Mouse (Mus musculus) c-Kit-positive CD71-positive TER-119-negative erythroid progenitor cells, embryonic 14.5 days (primary cell): ENCODE data around the gene Mgat1.

Experiments
- DNase-seq: peaks from one replicate; pipeline ENCODE4 v3.0.0-alpha.2; 2013; ENCODE audit warnings: low read depth

Gene Mgat1

DNA sequence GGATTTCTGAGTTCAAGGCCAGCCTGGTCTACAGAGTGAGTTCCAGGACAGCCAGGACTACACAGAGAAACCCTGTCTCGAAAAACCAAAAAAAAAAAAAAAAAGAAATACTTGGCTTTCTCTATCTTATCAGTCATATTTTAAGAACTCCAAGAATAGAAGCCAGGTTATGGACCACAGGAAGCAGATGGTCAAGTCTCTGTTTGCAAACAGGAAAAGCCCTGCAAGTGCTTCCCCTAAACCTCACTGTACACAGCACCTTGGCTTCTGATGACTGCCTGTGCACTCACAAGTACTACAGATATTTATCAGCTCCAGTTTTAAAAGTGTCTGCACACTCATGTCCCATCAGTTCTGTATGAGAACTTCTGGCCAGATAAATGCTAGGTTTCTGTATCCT, 2.5 kb upstream of the Mgat1 start:
- DNase-seq, result no peak

DNA sequence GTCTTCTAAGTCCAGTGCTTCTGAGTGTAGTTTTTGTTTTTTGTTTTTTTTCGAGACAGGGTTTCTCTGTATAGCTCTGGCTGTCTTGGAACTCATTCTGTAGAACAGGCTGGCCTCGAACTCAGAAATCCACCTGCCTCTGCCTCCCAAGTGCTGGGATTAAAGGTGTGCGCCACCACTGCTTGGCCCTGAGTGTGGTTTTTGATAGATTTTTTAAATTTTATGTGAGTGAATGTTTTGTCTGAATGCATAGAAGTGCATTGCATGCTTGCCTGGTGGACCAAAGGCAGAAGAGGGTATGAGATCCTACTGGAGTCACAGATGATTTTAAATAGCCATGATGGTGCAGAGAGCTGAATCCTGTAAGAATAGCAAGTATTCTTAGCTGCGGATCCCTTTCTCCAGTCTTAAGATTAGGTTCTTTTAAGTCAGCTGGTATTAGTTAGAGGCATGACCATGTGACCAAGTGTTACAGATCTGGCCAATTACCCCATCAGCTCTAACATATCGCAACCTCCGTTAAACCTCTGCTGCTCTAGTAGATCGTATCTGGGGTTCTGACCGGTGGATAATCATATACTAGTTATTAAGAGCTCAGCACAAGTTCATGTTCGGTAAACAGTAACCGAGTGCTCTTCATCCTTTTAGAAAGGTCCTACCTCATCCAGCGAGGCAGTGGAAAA, 906 bp upstream of the Mgat1 start:
- DNase-seq, result no peak

DNA sequence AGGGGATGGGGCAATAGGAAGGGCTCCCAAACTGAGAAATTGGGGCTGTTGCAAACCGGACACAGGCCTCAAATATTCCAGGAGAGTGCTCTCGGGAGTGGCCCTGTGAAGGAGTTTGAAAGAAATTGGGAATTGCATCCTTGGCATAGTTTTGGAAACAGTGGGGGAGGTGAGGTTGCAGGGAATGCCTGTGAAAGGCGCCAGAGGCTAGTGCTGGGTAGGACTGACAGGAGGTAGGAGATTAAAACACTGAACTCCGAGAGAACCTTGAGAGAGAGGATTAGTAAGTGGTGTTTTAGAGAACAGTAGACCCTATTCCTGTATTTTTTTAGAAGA, 572 bp downstream of the Mgat1 start:
- DNase-seq, result no peak

GRCm38 (mm10) chr11:49245176-49245575, 1.2 kb downstream of the Mgat1 start:
- no peak for DNase-seq

DNA sequence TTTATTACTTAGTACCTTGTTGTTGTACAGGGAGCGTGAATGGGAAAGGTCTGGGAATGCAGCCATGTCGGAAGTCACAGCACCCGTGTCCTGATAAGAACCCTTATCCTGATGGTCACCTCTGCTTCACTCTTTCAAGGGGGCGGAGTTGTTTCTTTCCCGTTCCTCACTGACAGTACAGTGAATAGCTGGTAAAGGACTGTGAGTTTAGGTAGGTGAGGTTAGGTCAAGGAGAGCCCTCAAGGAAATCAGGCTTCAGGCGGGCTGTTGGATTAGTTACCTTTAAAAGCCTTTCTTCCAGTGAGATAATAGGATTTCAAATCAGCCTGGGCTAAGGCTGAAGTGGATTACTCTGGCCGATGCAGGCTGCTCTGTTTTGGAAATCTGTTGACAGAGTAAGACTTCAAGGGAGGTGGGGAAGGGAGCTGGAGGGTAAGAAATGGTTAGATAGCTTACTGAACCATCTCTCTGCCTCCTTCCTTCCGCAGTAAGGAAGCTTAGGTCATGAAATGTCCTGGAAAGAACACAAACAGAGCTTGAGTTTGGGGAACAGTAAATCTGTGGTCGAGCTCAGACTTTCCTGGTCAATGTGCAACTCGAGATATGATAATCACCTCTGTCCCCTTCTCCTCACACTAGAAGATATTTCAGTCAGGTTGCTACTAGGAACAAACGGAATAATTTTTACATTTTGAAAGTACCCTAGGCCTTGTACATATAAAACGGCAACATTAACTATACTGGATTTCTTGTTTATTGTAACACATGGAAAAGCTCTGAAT, 1.8 kb downstream of the Mgat1 start:
- no peak for DNase-seq

GRCm38 (mm10) chr11:49246523-49246922, 2.5 kb downstream of the Mgat1 start:
- no peak for DNase-seq

DNA sequence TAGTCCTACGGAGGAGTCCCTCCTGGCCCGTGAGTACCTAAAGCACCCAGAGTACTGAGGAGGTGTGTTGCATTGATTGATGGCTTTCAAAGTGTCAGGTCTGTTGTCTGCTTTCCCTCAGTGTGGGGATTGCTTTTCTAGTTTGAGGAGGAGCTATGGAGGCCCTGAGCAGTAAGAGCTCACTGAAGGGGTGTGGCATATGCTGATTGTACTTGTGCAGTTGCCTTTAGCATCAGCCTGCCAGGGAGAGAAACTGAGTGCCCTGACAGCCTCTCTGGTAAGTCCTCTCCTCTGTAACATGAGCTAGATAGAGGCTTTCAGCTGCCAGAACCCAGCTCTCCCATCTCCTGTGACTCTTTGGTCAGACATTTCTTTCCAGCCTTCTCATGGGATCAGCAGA, 3.3 kb downstream of the Mgat1 start:
- DNase-seq, result no peak

GRCm38 (mm10) chr11:49248226-49248973, 4.4 kb downstream of the Mgat1 start:
- no peak for DNase-seq

DNA sequence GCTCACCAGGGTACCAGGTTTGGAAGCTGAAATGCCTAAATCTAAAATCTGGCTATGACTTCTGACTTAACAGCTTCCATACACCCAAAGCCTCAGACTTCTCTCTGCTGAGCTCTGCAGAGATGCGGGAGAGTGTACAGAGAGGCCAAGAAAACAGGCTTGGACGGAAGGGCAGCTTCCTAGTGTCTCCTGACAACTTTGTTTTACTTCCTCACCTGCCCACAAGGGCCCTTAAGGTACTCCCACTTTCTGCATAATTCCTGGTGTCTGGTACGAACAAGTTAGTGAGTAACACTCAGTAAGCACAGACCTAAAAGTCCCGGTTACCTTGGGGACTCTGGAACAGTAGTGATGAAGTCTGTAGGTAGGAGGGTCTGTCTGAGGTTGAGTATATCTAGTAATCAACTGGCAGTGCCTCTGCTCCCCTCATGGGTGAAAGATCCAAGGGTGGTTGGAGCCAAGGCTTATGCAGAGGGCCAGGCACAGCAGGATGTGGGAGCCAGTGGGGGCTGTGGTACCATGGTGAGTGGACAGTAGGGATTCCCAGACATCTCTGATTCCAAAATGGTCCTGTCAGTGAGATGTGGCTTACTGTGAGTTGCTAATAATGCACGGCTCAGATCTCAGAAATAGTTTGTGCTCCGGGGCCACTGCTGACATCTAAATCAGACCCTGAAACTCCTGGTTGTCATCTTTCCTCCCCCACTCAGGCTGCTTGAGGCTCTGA, 5.1 kb downstream of the Mgat1 start:
- no peak for DNase-seq

- no peak for DNase-seq
Measured at GRCm38 (mm10) chr11:49249811-49250421, 5.9 kb downstream of the Mgat1 start.

GRCm38 (mm10) chr11:49250422-49251379, 6.7 kb downstream of the Mgat1 start:
- peak; percentile 72 for DNase-seq

DNA sequence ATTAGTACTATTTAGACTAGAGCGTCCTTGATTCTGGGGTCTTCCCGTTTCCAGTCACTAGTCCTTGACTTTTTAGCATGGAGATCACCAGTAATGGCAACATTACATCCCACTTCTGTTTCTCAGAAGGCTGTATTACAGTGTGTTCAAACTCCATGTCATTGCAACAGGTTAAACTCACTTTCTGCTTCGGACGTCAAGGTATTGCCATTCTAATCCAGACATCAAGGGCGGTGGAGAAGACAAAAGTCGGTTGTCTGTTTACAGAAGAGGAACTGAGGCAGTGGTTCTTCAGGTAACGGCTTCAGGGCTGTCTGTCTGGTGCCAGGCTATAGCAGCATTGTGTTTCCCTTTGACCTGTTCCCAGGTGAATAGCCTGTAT, 7.4 kb downstream of the Mgat1 start:
- DNase-seq, result no peak

DNA sequence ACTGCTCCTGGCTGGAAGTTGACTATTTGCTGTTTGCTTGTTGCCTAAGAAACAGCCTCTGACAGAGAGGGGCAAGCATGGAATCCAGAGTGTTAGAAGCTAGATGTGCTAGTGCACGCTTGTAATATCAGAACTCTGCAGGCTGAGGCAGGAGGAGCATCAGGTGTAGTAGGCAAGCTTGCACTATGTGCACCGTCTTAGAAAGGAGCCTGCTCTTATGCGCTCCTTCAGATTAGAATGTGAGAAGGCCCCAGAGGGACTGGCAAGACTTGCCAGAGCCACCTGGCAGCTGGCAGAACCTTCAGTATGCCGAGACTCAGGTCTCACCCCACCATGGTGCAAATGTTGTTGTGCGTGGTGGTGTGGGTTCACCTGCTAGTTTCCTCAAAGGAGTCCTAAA, 8.1 kb downstream of the Mgat1 start:
- no peak for DNase-seq

DNA sequence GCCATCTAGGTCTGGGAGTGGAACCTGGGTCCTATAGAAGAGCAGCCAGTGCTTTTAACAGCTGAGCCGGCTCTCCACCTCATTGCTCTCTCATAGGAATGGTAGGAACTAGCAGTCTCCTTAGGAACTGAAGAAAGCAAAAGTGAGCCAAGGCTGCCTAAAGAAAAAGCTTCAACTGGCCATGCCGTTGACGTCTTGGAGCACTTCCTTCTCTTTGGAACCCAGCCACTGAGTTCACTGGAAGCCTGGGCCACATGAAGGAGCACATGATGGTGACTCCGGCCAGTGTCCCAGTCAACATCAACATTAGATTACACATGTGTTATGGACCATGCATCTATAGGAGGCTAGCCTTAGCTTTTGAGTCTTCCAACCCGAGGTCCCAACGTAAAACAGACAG, 9.0 kb downstream of the Mgat1 start:
- DNase-seq, result no peak

GRCm38 (mm10) chr11:49259296-49259695, 15.3 kb downstream of the Mgat1 start:
- DNase-seq, result no peak

GRCm38 (mm10) chr11:49259829-49260228, 15.8 kb downstream of the Mgat1 start:
- DNase-seq, result no peak

DNA sequence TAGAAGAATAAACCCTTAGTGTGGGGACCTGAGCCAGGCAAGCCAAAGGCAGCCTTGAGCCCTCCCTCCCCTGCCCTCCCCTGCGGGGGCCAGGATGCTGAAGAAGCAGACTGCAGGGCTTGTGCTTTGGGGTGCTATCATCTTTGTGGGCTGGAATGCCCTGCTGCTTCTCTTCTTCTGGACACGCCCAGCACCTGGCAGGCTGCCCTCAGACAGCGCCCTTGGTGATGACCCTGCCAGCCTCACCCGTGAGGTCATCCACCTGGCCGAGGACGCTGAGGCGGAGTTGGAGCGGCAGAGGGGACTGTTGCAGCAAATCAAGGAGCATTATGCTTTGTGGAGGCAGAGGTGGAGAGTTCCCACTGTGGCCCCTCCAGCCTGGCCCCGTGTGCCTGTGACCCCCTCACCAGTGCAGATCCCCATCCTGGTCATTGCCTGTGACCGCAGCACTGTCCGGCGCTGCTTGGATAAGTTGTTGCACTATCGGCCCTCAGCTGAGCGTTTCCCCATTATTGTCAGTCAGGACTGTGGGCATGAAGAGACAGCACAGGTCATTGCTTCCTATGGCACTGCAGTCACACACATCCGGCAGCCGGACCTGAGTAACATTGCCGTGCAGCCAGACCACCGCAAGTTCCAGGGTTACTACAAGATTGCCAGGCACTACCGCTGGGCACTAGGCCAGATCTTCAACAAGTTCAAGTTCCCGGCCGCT, 16.8 kb downstream of the Mgat1 start:
- DNase-seq, result no peak

GRCm38 (mm10) chr11:49261313-49261855, 17.4 kb downstream of the Mgat1 start:
- DNase-seq, result no peak

DNA sequence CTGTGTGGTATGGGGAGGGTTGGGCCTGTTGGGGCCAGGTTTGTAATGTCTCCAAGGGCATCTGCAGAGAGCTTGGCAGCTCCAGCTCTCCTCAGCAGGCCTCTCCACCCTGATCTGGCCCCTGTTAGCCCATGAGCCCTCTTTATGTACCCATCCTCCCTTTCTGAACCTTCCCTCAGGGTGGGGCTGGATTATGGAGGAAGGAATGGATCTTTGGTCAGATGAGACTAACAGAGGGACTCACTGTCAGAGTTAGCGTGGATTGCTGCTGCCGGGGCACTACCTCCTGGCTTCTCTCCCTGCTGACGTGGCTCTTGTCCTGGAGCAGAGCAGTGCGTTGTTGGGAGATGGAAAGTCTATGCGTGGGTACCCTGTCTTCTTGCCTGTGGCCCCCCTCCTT, 18.3 kb downstream of the Mgat1 start:
- DNase-seq, result no peak

- DNase-seq, result no peak
Measured at GRCm38 (mm10) chr11:49263149-49263548, 19.2 kb downstream of the Mgat1 start.
